Mouse (Mus musculus) kidney, embryonic 16.5 days (tissue): ENCODE results near the gene Eml3. TPM values are rescaled to one million over a fixed set of nuclear protein-coding genes. Genes with fewer than 3 reads are reported as not detected.

ENCODE experiments used
- ATAC-seq: fragments of 200-750 bp; cut with Nextera tagmentation; 2 replicates; pipeline ENCODE4 v1.8.0; 2017; ENCODE audit warnings: moderate TSS enrichment; ENCODE audit not compliant: low FRiP score, low TSS enrichment
- H3K27ac ChIP-seq: fragments of 300-500 bp; sonication (generic); 2 replicates; pipeline ENCODE4 v1.5.1; 2014; ENCODE audit warnings: low read length
- H3K27me3 ChIP-seq: fragments of 300-500 bp; sonication (generic); 2 replicates; pipeline ENCODE4 v1.6.1; 2014; ENCODE audit warnings: low read length, control low read depth, mixed read lengths; ENCODE audit not compliant: insufficient read depth
- H3K36me3 ChIP-seq: fragments of 300-500 bp; sonication (generic); 2 replicates; pipeline ENCODE4 v1.6.1; 2014; ENCODE audit warnings: low read length, control low read depth, mixed read lengths; ENCODE audit not compliant: insufficient read depth
- H3K4me1 ChIP-seq: fragments of 300-500 bp; sonication (generic); 2 replicates; pipeline ENCODE4 v1.6.1; 2014; ENCODE audit warnings: low read length, control low read depth, mixed read lengths; ENCODE audit not compliant: insufficient read depth
- H3K4me2 ChIP-seq: fragments of 300-500 bp; sonication (generic); replicated peaks from 2 replicates; pipeline ENCODE4 v1.6.1; 2014; ENCODE audit warnings: low read depth, low read length
- H3K4me3 ChIP-seq: fragments of 300-500 bp; sonication (generic); 2 replicates; pipeline ENCODE4 v1.5.1; 2014; ENCODE audit warnings: mild to moderate bottlenecking, low read length
- H3K9ac ChIP-seq: fragments of 300-500 bp; sonication (generic); replicated peaks from 2 replicates; pipeline ENCODE4 v1.6.1; 2014; ENCODE audit warnings: low read length
- H3K9me3 ChIP-seq: fragments of 300-500 bp; sonication (generic); 2 replicates; pipeline ENCODE4 v1.6.1; 2016; ENCODE audit warnings: low read length, control low read depth
- WGBS: fragments of 180-500 bp; shearing (Covaris S2); extraction: QIAGEN DNeasy Blood & Tissue Kit; methylation state at CpG from one replicate; pipeline ENCODE4 v1.1.7; 2014; 5-methylcytosine and 5-hydroxymethylcytosine counted together
- polyA plus RNA-seq: library from polyadenylated mRNA; unstranded; fragments of >200 nt; fragmentation: Nextera tagmentation; extraction: Ambion mirVana; gene quantifications from 2 replicates; pipeline ENCODE4 v1.2.1, GENCODE M21; 2015

Eml3 gene
- polyA plus RNA-seq, 1 experiment from 2014 or later, result 34.1 TPM

DNA sequence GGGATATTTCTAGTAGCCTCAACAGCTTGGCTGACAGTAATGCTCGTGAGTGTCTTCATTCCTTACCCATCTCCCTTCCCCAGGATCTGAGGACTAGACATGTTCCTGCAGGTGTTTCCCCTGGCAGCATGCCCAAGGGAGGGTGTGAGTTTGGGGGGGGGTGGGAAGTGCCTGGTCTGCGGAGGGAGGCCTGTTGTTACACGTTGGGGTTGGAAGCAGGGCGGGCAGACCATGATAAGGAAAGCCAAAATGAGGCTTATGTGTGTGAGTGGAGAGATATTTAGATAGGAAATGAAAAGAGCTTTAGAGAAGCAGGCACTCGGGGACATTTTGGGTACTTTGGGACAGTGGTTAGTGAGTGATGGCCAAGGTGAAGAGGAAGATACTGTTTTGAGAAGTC is 14.7 kb downstream of the Eml3 start:
- peak overlapping the region; percentile 34; the same call in 1 of the 2 replicates for H3K27ac ChIP-seq
- peak overlapping the region; percentile 98; the same call in 1 of the 2 replicates for H3K4me3 ChIP-seq
- H3K4me2 ChIP-seq, result peak overlapping the region; percentile 69
- no peaks in the 10 kb centered on the region for H3K27me3 ChIP-seq
- peaks cover 34% of the 10 kb centered on the region for H3K4me1 ChIP-seq
- 50% methylated on average over 5 of the region's 5 CpGs for WGBS
- peaks cover 45% of the 10 kb centered on the region for H3K36me3 ChIP-seq
- peak overlapping the region; percentile 8; the same call in 1 of the 2 replicates for H3K9ac ChIP-seq
- ATAC-seq, result no peak
- H3K9me3 ChIP-seq, result no peaks in the 10 kb centered on the region

DNA sequence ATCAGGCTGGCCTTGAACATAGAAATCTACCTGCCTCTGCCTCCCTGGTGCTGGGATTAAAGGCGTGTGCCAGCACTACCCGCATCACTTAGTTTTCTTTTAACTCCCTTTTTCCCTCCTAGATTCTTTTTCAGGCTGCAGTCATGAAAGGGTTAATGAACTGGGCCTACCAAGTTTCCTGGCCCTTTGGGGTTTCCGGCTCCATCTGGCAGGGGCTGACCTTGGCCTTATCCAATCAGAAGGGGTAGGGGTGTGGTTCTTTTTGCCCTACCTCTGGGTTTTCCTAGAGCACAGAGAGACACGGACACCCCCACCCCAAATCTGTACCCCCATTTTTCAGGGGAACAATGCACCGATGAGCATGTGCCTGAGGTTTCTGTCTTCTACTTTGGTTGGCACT is 15.4 kb downstream of the Eml3 start:
- H3K27ac ChIP-seq, result peak overlapping the region; percentile 13; the same call in 1 of the 2 replicates
- peaks cover 49% of the 10 kb centered on the region for H3K36me3 ChIP-seq
- WGBS, result 17% methylated on average over 5 of the region's 5 CpGs
- H3K4me1 ChIP-seq, result peaks cover 34% of the 10 kb centered on the region
- peak overlapping the region; percentile 22; the same call in 1 of the 2 replicates for H3K9ac ChIP-seq
- peak overlapping the region; percentile 98 for H3K4me3 ChIP-seq
- H3K27me3 ChIP-seq, result no peaks in the 10 kb centered on the region
- no peaks in the 10 kb centered on the region for H3K9me3 ChIP-seq
- ATAC-seq, result no peak
- peak overlapping the region; percentile 69 for H3K4me2 ChIP-seq

DNA sequence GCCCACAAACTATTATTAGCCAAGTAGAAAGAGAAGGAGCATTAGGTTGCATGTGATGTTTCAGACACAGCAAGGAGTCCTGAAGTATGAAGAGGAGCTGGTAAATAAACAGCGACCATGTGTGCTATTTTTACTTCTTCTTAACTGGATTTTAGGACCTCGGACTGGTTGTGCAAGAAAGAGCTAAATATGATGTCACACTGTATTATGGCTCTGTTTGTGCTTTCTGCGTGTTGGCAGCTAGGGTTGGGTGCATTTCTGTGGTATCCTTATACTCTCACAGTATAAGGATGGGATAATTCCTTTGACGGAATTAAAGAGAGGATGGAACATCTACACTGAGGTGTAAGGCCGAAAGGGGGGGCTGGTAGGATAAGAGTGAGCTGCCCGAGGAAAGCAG is 15.9 kb downstream of the Eml3 start:
- H3K36me3 ChIP-seq, result peaks cover 51% of the 10 kb centered on the region
- H3K4me1 ChIP-seq, result peaks cover 34% of the 10 kb centered on the region
- ATAC-seq, result no peak
- H3K4me2 ChIP-seq, result peak overlapping the region; percentile 69
- no peaks in the 10 kb centered on the region for H3K9me3 ChIP-seq
- H3K4me3 ChIP-seq, result peak overlapping the region; percentile 98
- H3K27ac ChIP-seq, result 0 out of 2 replicates have a peak overlapping the region, but pooled peaks have one; percentile 13
- 80% methylated on average over 6 of the region's 6 CpGs for WGBS
- no peaks in the 10 kb centered on the region for H3K27me3 ChIP-seq
- peak overlapping the region; percentile 22; the same call in 1 of the 2 replicates for H3K9ac ChIP-seq

DNA sequence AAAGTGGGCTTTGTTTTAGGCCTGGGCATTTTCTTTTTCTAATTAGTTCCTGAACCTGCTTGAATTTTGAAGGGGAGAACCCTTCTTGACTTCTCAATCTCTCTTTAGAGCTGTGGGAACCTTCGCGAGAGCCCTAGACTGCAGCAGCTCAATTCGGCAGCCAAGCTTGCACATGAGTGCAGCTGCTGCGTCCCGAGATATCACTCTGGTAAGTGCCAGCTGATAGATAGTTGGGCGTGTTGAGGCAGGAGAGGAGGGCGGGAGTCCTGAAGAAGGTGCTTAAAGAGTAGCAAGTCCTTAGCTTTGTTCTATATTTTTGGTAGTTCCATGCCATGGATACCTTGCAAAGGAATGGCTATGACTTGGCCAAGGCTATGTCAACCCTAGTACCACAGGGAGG is 17.6 kb downstream of the Eml3 start:
- H3K9me3 ChIP-seq, result no peaks in the 10 kb centered on the region
- no peak overlapping the region for H3K9ac ChIP-seq
- H3K27me3 ChIP-seq, result no peaks in the 10 kb centered on the region
- H3K4me1 ChIP-seq, result peaks cover 24% of the 10 kb centered on the region
- no peak overlapping the region for H3K4me3 ChIP-seq
- peaks cover 68% of the 10 kb centered on the region for H3K36me3 ChIP-seq
- ATAC-seq, result no peak
- H3K4me2 ChIP-seq, result no peak overlapping the region
- H3K27ac ChIP-seq, result no peak overlapping the region
- 86% methylated on average over 7 of the region's 7 CpGs for WGBS

DNA sequence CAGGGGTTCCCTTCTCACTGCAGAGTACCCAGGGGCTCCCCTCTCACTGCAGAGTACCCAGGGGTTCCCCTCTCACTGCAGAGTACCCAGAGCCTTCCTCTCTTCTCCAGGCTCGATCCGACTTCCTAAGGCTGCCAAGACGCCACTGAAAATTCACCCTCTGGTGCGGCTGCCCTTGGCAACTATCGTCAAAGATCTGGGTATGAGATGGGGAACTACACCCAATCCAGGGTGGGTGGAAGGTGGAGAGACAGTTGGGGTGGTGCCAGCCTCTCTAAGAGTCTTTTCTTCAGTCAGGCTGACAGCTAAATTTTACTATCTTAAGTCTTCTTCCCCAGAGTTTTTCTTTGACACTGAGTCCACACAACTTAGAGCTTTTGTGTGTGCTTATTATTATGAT is 20.8 kb downstream of the Eml3 start:
- H3K4me2 ChIP-seq, result no peak overlapping the region
- H3K4me3 ChIP-seq, result no peak overlapping the region
- ATAC-seq, result no peak
- 89% methylated on average over 5 of the region's 5 CpGs for whole genome bisulfite sequencing
- peaks cover 67% of the 10 kb centered on the region for H3K36me3 ChIP-seq
- peaks cover 19% of the 10 kb centered on the region for H3K4me1 ChIP-seq
- no peaks in the 10 kb centered on the region for H3K27me3 ChIP-seq
- H3K9me3 ChIP-seq, result no peaks in the 10 kb centered on the region
- no peak overlapping the region for H3K9ac ChIP-seq
- H3K27ac ChIP-seq, result no peak overlapping the region

DNA sequence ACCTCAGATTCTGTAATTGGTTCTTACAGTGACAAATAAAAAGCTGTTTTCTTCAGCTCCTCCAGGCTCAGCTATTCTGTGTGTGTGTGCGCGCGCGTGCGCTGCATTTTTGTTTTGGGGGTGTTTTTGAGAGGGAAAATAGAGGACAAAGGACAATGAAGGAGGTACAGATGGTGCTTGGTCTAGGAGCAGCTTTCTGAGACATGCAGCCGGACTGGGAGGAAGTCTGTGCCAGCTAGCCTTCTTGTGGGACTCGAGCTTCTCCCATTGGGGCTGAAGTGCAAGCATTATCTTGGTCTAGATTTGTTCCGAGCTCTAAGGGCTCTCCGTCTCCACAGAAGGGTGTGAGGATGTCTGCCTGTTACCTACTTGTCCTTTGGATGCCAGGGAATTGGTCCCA is 22.9 kb downstream of the Eml3 start:
- 92% methylated on average over 9 of the region's 9 CpGs for WGBS

DNA sequence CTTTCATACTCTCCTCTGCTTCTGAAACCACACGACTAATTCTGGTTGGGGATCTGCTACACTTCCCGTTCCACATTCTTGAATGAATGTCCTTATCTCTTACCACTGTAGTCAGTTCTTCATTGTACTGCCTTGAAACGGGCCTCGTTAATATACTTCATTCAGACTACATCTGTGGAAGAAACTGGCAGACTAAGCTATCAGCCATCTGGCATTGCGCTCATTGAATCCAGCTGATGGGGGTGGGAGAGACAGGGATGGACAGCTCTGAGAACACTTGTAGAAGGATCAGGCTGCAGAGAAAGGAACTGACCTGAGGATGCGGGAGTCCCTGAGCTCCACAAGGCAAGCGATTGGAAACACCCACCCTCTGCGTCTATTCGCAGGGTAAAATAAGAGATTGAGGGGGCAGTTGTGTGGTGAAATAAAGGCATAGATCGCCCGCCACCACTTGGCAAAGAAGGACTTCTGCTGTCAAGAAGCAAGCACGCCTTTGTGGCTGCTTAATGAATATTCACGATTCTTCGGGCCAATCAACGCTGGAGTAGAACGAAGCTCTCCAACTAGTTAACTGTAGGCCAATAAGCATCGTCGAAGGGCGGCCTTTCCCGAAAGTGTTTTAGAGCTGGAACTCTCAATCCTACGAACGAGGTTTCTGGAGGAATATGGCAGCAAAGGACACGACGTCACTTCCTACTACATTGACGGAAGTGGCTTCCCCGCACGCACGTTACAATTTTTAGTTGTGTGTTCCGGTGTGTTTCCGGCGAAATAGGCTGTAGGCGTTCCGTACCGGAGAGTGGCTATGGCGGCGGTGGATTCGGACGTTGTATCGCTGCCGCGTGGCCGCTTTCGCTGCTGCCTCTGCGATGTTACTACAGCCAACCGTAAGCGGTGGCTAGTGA is 24.0 kb downstream of the Eml3 start, which contains the start of gene Tut1:
Gene Tut1 (plus strand): TSS at position 713 of the 905 bp plus-strand sequence.
- Histone ChIP-seq H3K4me2 (peak within 1 kb of the TSS; percentile 69), H3K9me3 (no peaks in the 10 kb centered on the region), H3K9ac (peak within 1 kb of the TSS; percentile 84), H3K4me1 (peaks cover 16% of the 10 kb centered on the region), H3K27me3 (no peaks in the 10 kb centered on the region), H3K4me3 (peak within 1 kb of the TSS; percentile 89), H3K36me3 (peaks cover 47% of the 10 kb centered on the region), H3K27ac (peak within 1 kb of the TSS; percentile 66)
- 4% methylated on average over 46 of the region's 46 CpGs for WGBS
- ATAC-seq, result peak; percentile 94

More for the DNA sequence above, 22.9 kb downstream of the Eml3 start:
- no peak overlapping the region for H3K4me3 ChIP-seq
- ATAC-seq, result no peak
- no peak overlapping the region for H3K4me2 ChIP-seq
- H3K9ac ChIP-seq, result no peak overlapping the region
- peaks cover 16% of the 10 kb centered on the region for H3K4me1 ChIP-seq
- no peaks in the 10 kb centered on the region for H3K9me3 ChIP-seq
- H3K27ac ChIP-seq, result no peak overlapping the region
- no peaks in the 10 kb centered on the region for H3K27me3 ChIP-seq
- H3K36me3 ChIP-seq, result peaks cover 53% of the 10 kb centered on the region

DNA sequence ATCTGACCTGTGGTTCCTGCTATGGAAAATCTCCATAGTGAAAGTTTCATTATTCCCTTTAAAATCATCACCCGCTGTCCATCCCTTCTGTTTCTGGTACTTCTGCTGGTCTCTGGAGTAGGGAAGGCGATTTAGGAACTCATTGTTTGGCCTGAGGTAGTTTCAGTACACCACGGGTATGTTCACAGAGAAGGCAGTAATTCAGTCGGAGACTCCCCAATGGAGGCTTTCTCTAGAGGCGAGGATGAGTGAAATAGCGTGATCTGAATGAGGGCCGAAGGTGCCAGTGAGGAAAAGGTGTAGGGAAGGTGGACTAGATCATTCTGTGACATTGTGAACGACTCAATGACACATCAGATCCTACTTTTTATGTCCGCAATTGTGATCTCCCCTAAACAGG is 24.8 kb downstream of the Eml3 start:
- peak overlapping the region; percentile 84 for H3K9ac ChIP-seq
- H3K36me3 ChIP-seq, result peaks cover 47% of the 10 kb centered on the region
- 4% methylated on average over 9 of the region's 9 CpGs for WGBS
- H3K4me2 ChIP-seq, result peak overlapping the region; percentile 69
- H3K9me3 ChIP-seq, result no peaks in the 10 kb centered on the region
- H3K4me1 ChIP-seq, result peaks cover 16% of the 10 kb centered on the region
- H3K4me3 ChIP-seq, result peak overlapping the region; percentile 89
- H3K27me3 ChIP-seq, result no peaks in the 10 kb centered on the region
- ATAC-seq, result no peak
- peak overlapping the region; percentile 66 for H3K27ac ChIP-seq

DNA sequence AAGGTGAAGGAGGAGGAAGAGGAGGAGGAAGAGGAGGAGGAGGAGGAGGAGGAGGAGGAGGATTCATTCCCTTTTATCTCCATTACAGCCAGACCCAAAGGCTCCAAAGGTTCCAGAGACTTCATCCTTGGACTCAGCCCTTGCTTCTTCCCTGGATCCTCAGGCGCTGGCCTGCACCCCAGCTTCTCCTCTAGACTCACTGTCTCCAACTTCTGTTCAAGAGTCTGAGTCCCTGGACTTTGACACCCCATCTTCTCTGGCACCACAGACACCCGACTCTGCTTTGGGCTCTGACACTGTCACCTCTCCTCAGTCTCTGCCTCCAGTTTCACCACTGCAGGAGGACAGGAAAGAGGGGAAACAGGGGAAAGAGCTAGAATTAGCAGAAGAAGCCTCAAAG is 32.9 kb downstream of the Eml3 start:
- Histone ChIP-seq H3K36me3 (peaks cover 72% of the 10 kb centered on the region), H3K9ac (no peak overlapping the region), H3K4me3 (no peak overlapping the region), H3K9me3 (no peaks in the 10 kb centered on the region), H3K4me2 (no peak overlapping the region), H3K27ac (no peak overlapping the region), H3K4me1 (peaks cover 9% of the 10 kb centered on the region), H3K27me3 (no peaks in the 10 kb centered on the region)
- 86% methylated on average over 2 of the region's 2 CpGs for WGBS
- ATAC-seq, result no peak

DNA sequence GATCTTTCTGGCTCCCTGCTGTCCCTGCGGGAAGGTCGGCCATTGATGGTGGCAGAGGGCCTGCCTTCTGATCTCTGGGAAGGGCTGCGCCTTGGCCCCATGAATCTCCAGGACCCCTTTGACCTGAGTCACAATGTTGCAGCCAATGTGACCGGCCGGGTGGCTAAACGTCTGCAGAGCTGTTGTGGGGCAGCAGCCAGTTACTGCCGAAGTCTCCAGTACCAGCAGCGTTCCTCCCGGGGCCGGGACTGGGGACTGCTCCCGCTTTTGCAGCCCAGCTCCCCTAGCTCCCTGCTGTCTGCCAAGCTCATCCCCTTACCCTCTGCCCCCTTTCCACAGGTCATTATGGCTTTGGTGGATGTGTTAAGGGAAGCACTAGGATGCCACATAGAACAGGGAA is 35.7 kb downstream of the Eml3 start:
- no peaks in the 10 kb centered on the region for H3K9me3 ChIP-seq
- H3K27ac ChIP-seq, result no peak overlapping the region; the same call in 1 of the 2 replicates
- no peak for ATAC-seq
- no peak overlapping the region for H3K4me2 ChIP-seq
- H3K36me3 ChIP-seq, result peaks cover 65% of the 10 kb centered on the region
- no peak overlapping the region for H3K4me3 ChIP-seq
- WGBS, result 82% methylated on average over 11 of the region's 11 CpGs
- H3K4me1 ChIP-seq, result peaks cover 23% of the 10 kb centered on the region
- no peaks in the 10 kb centered on the region for H3K27me3 ChIP-seq
- H3K9ac ChIP-seq, result peak overlapping the region; percentile 84
